7 mouse cellular contexts compared by ENCODE assay signal in genomic region chr7:89339142-89339435, GRCm38 (mm10).
DNase-seq lines count a peak whose midpoint lies in the region; ATAC-seq lines count a peak whose summit lies in the region.

No protein-coding gene starts in this region.

- no peak overlapping the region for H3K27ac ChIP-seq in neural tube, embryonic 11.5 days (ENCODE audit: low read depth, low read length)
- H3K27ac ChIP-seq in forebrain, embryonic 10.5 days: peak overlapping the region; percentile 93
- peak overlapping the region; percentile 50; the same call in 1 of the 2 replicates for H3K27ac ChIP-seq in liver, embryonic 11.5 days (ENCODE audit: low read depth, low read length)

- H3K27me3 ChIP-seq in neural tube, embryonic 11.5 days (ENCODE audit: control insufficient read depth, insufficient read depth, low read length): no peaks in the 10 kb centered on the region
- no peaks in the 10 kb centered on the region for H3K27me3 ChIP-seq in forebrain, embryonic 10.5 days (ENCODE audit: poor library complexity, severe bottlenecking)
- no peaks in the 10 kb centered on the region for H3K27me3 ChIP-seq in liver, embryonic 11.5 days (replicated peaks; ENCODE audit: control insufficient read depth, insufficient read depth, low read length)

- H3K4me1 ChIP-seq in neural tube, embryonic 11.5 days (ENCODE audit: control insufficient read depth, insufficient read depth, low read length): peaks cover 5% of the 10 kb centered on the region
- H3K4me1 ChIP-seq in forebrain, embryonic 10.5 days: peaks cover 39% of the 10 kb centered on the region
- peaks cover 12% of the 10 kb centered on the region for H3K4me1 ChIP-seq in liver, embryonic 11.5 days (replicated peaks; ENCODE audit: control insufficient read depth, insufficient read depth, low read length)

- ATAC-seq in neural tube, embryonic 11.5 days (ENCODE audit: insufficient read depth, low FRiP score, low TSS enrichment): peak; percentile 45; the same call in 1 of the 2 replicates
- peak; percentile 84 for ATAC-seq in liver, embryonic 11.5 days (replicated peaks; ENCODE audit: low FRiP score)
- ATAC-seq in monocyte, adult 5-6 weeks (replicated peaks; ENCODE audit: insufficient number of reproducible peaks, low FRiP score, low TSS enrichment, poor library complexity, severe bottlenecking): no peak

- peak overlapping the region; percentile 94 for H3K4me2 ChIP-seq in neural tube, embryonic 11.5 days (ENCODE audit: low read depth)
- peak overlapping the region; percentile 86 for H3K4me2 ChIP-seq in liver, embryonic 11.5 days

- peak overlapping the region; percentile 70 for H3K9ac ChIP-seq in neural tube, embryonic 11.5 days (ENCODE audit: low read length)
- peak overlapping the region; percentile 89 for H3K9ac ChIP-seq in liver, embryonic 11.5 days (ENCODE audit: low read depth, low read length)

- H3K9me3 ChIP-seq in neural tube, embryonic 11.5 days (ENCODE audit: control insufficient read depth, low read length): no peaks in the 10 kb centered on the region
- no peaks in the 10 kb centered on the region for H3K9me3 ChIP-seq in forebrain, embryonic 10.5 days
- H3K9me3 ChIP-seq in liver, embryonic 11.5 days (ENCODE audit: control insufficient read depth, low read length): no peaks in the 10 kb centered on the region

- H3K4me3 ChIP-seq in neural tube, embryonic 11.5 days (ENCODE audit: low read depth, low read length): peak overlapping the region; percentile 68
- peak overlapping the region; percentile 86 for H3K4me3 ChIP-seq in forebrain, embryonic 10.5 days
- H3K4me3 ChIP-seq in liver, embryonic 11.5 days (ENCODE audit: low read depth, low read length): peak overlapping the region; percentile 94

- DNase-seq in neural tube, embryonic 11.5 days (ENCODE audit: low spot score): no peak
- DNase-seq in neural tube, embryonic 10.5 days (ENCODE audit: extremely low spot score, low spot score): no peak
- DNase-seq in forebrain, embryonic 10.5 days (ENCODE audit: extremely low spot score, low spot score): no peak
- no peak for DNase-seq in liver, embryonic 11.5 days (ENCODE audit: low spot score)
- DNase-seq in telencephalon, adult 2 months (ENCODE audit: low read depth, low spot score): peak; percentile 33
- no peak for DNase-seq in ovary, adult 18-20 months (ENCODE audit: low spot score)

- H3K36me3 ChIP-seq in neural tube, embryonic 11.5 days (ENCODE audit: control insufficient read depth, insufficient read depth, low read length): no peaks in the 10 kb centered on the region
- no peaks in the 10 kb centered on the region for H3K36me3 ChIP-seq in forebrain, embryonic 10.5 days (replicated peaks)
- no peaks in the 10 kb centered on the region for H3K36me3 ChIP-seq in liver, embryonic 11.5 days (ENCODE audit: control insufficient read depth, insufficient read depth, low read length)
